Mouse (Mus musculus) CH12.LX (cell line): ENCODE results near the gene Ptgir. TPM values are rescaled to one million over a fixed set of nuclear protein-coding genes. Genes with fewer than 3 reads are reported as not detected.

ENCODE experiments used
- DNase-seq: peaks from one replicate; pipeline ENCODE4 v3.0.0-alpha.2; 2013; ENCODE audit errors: extremely low read depth
- H3K27ac ChIP-seq: 2 replicates; pipeline ENCODE4 v1.5.1; 2012; ENCODE audit warnings: low read depth, mild to moderate bottlenecking, control low read depth, moderate library complexity; ENCODE audit not compliant: insufficient read depth
- H3K27me3 ChIP-seq: replicated peaks from 2 replicates; pipeline ENCODE3; 2012; ENCODE audit warnings: inconsistent platforms
- H3K36me3 ChIP-seq, 2 experiments: replicated peaks in 1 of 2; 2 replicates each; pipeline versions ENCODE3 to v1.6.1; 2012; ENCODE audit warnings: inconsistent platforms in 1 of 2, low read length in 1 of 2, mild to moderate bottlenecking in 1 of 2, mixed read lengths in 1 of 2, moderate library complexity in 1 of 2; ENCODE audit not compliant: control insufficient read depth in 1 of 2, insufficient read depth in 1 of 2
- H3K4me1 ChIP-seq, 2 experiments: 2 replicates each; pipeline ENCODE4 v1.6.1; 2012; ENCODE audit warnings: inconsistent platforms in 1 of 2, moderate library complexity in 1 of 2; ENCODE audit not compliant: insufficient read depth in 2 of 2, control insufficient read depth in 1 of 2
- H3K4me2 ChIP-seq: 2 replicates; pipeline ENCODE4 v1.6.1; 2012; ENCODE audit warnings: low read depth, mild to moderate bottlenecking, control low read depth; ENCODE audit not compliant: poor library complexity, insufficient read depth, severe bottlenecking
- H3K4me3 ChIP-seq, 3 experiments: fragments of 150-350 bp in 1 of 3; sonication (generic) in 1 of 3; replicated peaks in 1 of 3; 2 replicates each; pipeline versions ENCODE3 to v1.5.1; 2011 to 2012; ENCODE audit warnings: low read depth in 2 of 3, low read length in 2 of 3, mild to moderate bottlenecking in 2 of 3, moderate library complexity in 2 of 3, control low read depth in 1 of 3, improper control_type of control experiment in 1 of 3, inconsistent platforms in 1 of 3, mixed read lengths in 1 of 3; ENCODE audit not compliant: poor library complexity in 1 of 3
- H3K79me2 ChIP-seq: replicated peaks from 2 replicates; pipeline ENCODE4 v1.6.1; 2012; ENCODE audit warnings: mild to moderate bottlenecking, moderate library complexity; ENCODE audit not compliant: control insufficient read depth, poor library complexity, insufficient read depth, severe bottlenecking; ENCODE audit errors: extremely low read depth
- H3K9ac ChIP-seq: 2 replicates; pipeline ENCODE4 v1.6.1; 2012; ENCODE audit warnings: low read depth, mild to moderate bottlenecking, control low read depth, moderate library complexity; ENCODE audit not compliant: insufficient read depth
- H3K9me3 ChIP-seq: replicated peaks from 2 replicates; pipeline ENCODE3; 2012; ENCODE audit warnings: low read length, inconsistent platforms, mixed read lengths
- BHLHE40 ChIP-seq: IDR thresholded peaks from 2 replicates; pipeline ENCODE4 v1.6.1; 2011; ENCODE audit warnings: mild to moderate bottlenecking, low read depth, low read length, improper control_type of control experiment
- CHD1 ChIP-seq: IDR thresholded peaks from 2 replicates; pipeline ENCODE4 v1.6.1; 2012; ENCODE audit warnings: low read depth, low read length, improper control_type of control experiment, inconsistent platforms
- CHD2 ChIP-seq: IDR thresholded peaks from 2 replicates; pipeline ENCODE4 v1.6.1; 2011; ENCODE audit warnings: low read length, improper control_type of control experiment
- CTCF ChIP-seq, 2 experiments: IDR thresholded peaks in 1 of 2; conservative IDR thresholded peaks in 1 of 2; 2 replicates each; pipeline ENCODE4 v1.5.1; 2011 to 2012; ENCODE audit warnings: low read depth in 2 of 2, low read length in 2 of 2, improper control_type of control experiment in 1 of 2, inconsistent platforms in 1 of 2, mild to moderate bottlenecking in 1 of 2, moderate library complexity in 1 of 2
- ELF1 ChIP-seq: IDR thresholded peaks from 2 replicates; pipeline ENCODE4 v1.6.1; 2014; ENCODE audit warnings: low read depth, mild to moderate bottlenecking, inconsistent platforms, low read length, improper control_type of control experiment
- EP300 ChIP-seq: IDR thresholded peaks from 2 replicates; pipeline ENCODE4 v1.6.1; 2011; ENCODE audit warnings: low read length, improper control_type of control experiment
- ETS1 ChIP-seq: conservative IDR thresholded peaks from 2 replicates; pipeline ENCODE4 v1.6.1; 2012; ENCODE audit warnings: low read depth, mild to moderate bottlenecking, inconsistent platforms, low read length, improper control_type of control experiment, moderate library complexity
- GABPA ChIP-seq: IDR thresholded peaks from 2 replicates; pipeline ENCODE4 v1.6.1; 2012; ENCODE audit warnings: low read depth, low read length, improper control_type of control experiment, inconsistent platforms; ENCODE audit not compliant: insufficient replicate concordance
- HCFC1 ChIP-seq: IDR thresholded peaks from 2 replicates; pipeline ENCODE4 v1.6.1; 2012; ENCODE audit warnings: low read depth, mild to moderate bottlenecking, inconsistent platforms, low read length, improper control_type of control experiment
- IRF4 ChIP-seq: IDR thresholded peaks from 2 replicates; pipeline ENCODE4 v1.6.1; 2014; ENCODE audit warnings: low read depth, mild to moderate bottlenecking, inconsistent platforms, low read length, improper control_type of control experiment
- JUND ChIP-seq: conservative IDR thresholded peaks from 2 replicates; pipeline ENCODE4 v1.6.1; 2011; ENCODE audit warnings: low read depth, low read length, improper control_type of control experiment
- KAT2A ChIP-seq: IDR thresholded peaks from 2 replicates; pipeline ENCODE4 v1.6.1; 2012; ENCODE audit warnings: low read length, improper control_type of control experiment, inconsistent platforms; ENCODE audit not compliant: insufficient replicate concordance
- MAFK ChIP-seq: IDR thresholded peaks from 2 replicates; pipeline ENCODE4 v1.6.1; 2011; ENCODE audit warnings: low read length, improper control_type of control experiment; ENCODE audit not compliant: insufficient replicate concordance
- MEF2A ChIP-seq: IDR thresholded peaks from 2 replicates; pipeline ENCODE4 v1.6.1; 2014; ENCODE audit warnings: low read depth, mild to moderate bottlenecking, inconsistent platforms, low read length, improper control_type of control experiment, borderline replicate concordance
- MXI1 ChIP-seq: IDR thresholded peaks from 2 replicates; pipeline ENCODE4 v1.6.1; 2011; ENCODE audit warnings: mild to moderate bottlenecking, low read depth, low read length, improper control_type of control experiment
- MYC ChIP-seq: IDR thresholded peaks from 2 replicates; pipeline ENCODE4 v1.6.1; 2011; ENCODE audit warnings: low read depth, mild to moderate bottlenecking, improper control_type of control experiment, low read length
- NRF1 ChIP-seq: IDR thresholded peaks from 2 replicates; pipeline ENCODE4 v1.6.1; 2014; ENCODE audit warnings: low read depth, mild to moderate bottlenecking, inconsistent platforms, low read length, improper control_type of control experiment, moderate library complexity
- PAX5 ChIP-seq: IDR thresholded peaks from 2 replicates; pipeline ENCODE4 v1.6.1; 2012; ENCODE audit warnings: low read length, inconsistent platforms, mixed read lengths
- POLR2AphosphoS2 ChIP-seq: IDR thresholded peaks from 2 replicates; pipeline ENCODE4 v1.6.1; 2011; ENCODE audit warnings: low read depth, low read length, improper control_type of control experiment
- RAD21 ChIP-seq: IDR thresholded peaks from 2 replicates; pipeline ENCODE4 v1.6.1; 2011; ENCODE audit warnings: low read depth, mild to moderate bottlenecking, low read length, improper control_type of control experiment, moderate library complexity
- RCOR1 ChIP-seq: conservative IDR thresholded peaks from 2 replicates; pipeline ENCODE4 v1.6.1; 2012; ENCODE audit warnings: low read depth, mild to moderate bottlenecking, inconsistent platforms, low read length, improper control_type of control experiment
- SIN3A ChIP-seq: IDR thresholded peaks from 2 replicates; pipeline ENCODE4 v1.6.1; 2012; ENCODE audit warnings: low read length, improper control_type of control experiment, inconsistent platforms
- SMC3 ChIP-seq: IDR thresholded peaks from 2 replicates; pipeline ENCODE4 v1.6.1; 2011; ENCODE audit warnings: low read depth, low read length, improper control_type of control experiment
- TCF12 ChIP-seq: IDR thresholded peaks from 2 replicates; pipeline ENCODE4 v1.6.1; 2014; ENCODE audit warnings: low read depth, mild to moderate bottlenecking, inconsistent platforms, low read length, improper control_type of control experiment
- UBTF ChIP-seq: IDR thresholded peaks from 2 replicates; pipeline ENCODE4 v1.6.1; 2012; ENCODE audit warnings: low read depth, mild to moderate bottlenecking, inconsistent platforms, low read length, improper control_type of control experiment, moderate library complexity
- ZC3H11A ChIP-seq: IDR thresholded peaks from 2 replicates; pipeline ENCODE4 v1.6.1; 2012; ENCODE audit warnings: low read depth, mild to moderate bottlenecking, inconsistent platforms, low read length, improper control_type of control experiment
- ZKSCAN1 ChIP-seq: IDR thresholded peaks from 2 replicates; pipeline ENCODE4 v1.6.1; 2012; ENCODE audit warnings: low read depth, inconsistent platforms, low read length, improper control_type of control experiment, borderline replicate concordance
- ZMIZ1 ChIP-seq: IDR thresholded peaks from 2 replicates; pipeline ENCODE4 v1.6.1; 2012; ENCODE audit warnings: low read depth, mild to moderate bottlenecking, inconsistent platforms, low read length, improper control_type of control experiment
- ZNF384 ChIP-seq: IDR thresholded peaks from 2 replicates; pipeline ENCODE4 v1.6.1; 2012; ENCODE audit warnings: low read depth, low read length, improper control_type of control experiment, inconsistent platforms
- dilution Hi-C: fragments of 300-500 bp; cut with MboI; formaldehyde crosslinking; loops from 2 replicates; pipeline ENCODE4 v1.14.3; 2020; ENCODE audit warnings: low sequenced_read_pairs; ENCODE audit not compliant: extremely low pct_unique_long_range_greater_than_20kb, extremely low pct_ligation_motif_present
- in situ Hi-C: fragments of 300-500 bp; cut with MboI; formaldehyde crosslinking; loops from 3 replicates; pipeline ENCODE4 v1.14.3; 2019; ENCODE audit warnings: low sequenced_read_pairs, low pct_ligation_motif_present, low pct_unique_long_range_greater_than_20kb, mixed read lengths
- polyA plus RNA-seq: library from polyadenylated mRNA; unstranded; fragments of >175 nt; gene quantifications from 2 replicates; pipeline ENCODE4 v1.2.1, GENCODE M21; 2012; ENCODE audit warnings: low read depth; ENCODE audit not compliant: insufficient read length
- total RNA-seq, 2 experiments: library from RNA; depleted of rRNA; stranded (reverse); fragments of 300-350 nt in 1 of 2; fragments of >200 nt in 1 of 2; gene quantifications; 2 replicates each; pipeline ENCODE4 v1.2.3; 2012 to 2014

Ptgir gene
- total and polyA plus RNA-seq, 3 experiments = 3.8 to 31.1 (median 7.0) TPM

- Histone ChIP-seq H3K9ac (no peak overlapping the region), H3K36me3 (no peaks in the 10 kb centered on the region), H3K79me2 (no peaks in the 10 kb centered on the region), H3K4me1 (peaks cover 5 to 17% of the 10 kb centered on the region in 2 experiments; a peak in 3 of 4 replicates), H3K4me2 (no peak overlapping the region), H3K4me3 (no peak overlapping the region), H3K27me3 (no peaks in the 10 kb centered on the region), H3K9me3 (no peaks in the 10 kb centered on the region), H3K27ac (no peak overlapping the region)
- in situ Hi-C loops (no loop called here), dilution Hi-C loops (no loop called here)
- TF ChIP-seq EP300 (no peak), GABPA (no peak), ZC3H11A (peak; percentile 36; the same call in 1 of the 2 replicates), BHLHE40 (no peak), MEF2A (no peak), ZNF384 (no peak), NRF1 (no peak; the same call in 1 of the 2 replicates), RAD21 (peak; percentile 85), IRF4 (no peak; the same call in 1 of the 2 replicates), CTCF (conservative IDR thresholded peaks at IDR 0.05 in 1 of 2, IDR thresholded peaks at IDR 0.05 in 1 of 2; ENCODE audit: low read depth in 2 of 2, low read length in 2 of 2) (peak; percentile 83 to 96), PAX5 (no peak), CHD1 (no peak), ELF1 (peak; percentile 8; the same call in 1 of the 2 replicates), HCFC1 (no peak), RCOR1 (no peak), TCF12 (no peak), ETS1 (no peak), KAT2A (no peak), ZKSCAN1 (no peak), SMC3 (peak; percentile 90), MXI1 (no peak), ZMIZ1 (no peak), CHD2 (no peak), JUND (no peak), MAFK (no peak), POLR2AphosphoS2 (no peak), MYC (no peak), SIN3A (no peak), UBTF (no peak)
- DNase-seq = peak; percentile 93
Measured at GRCm38 (mm10) chr7:16931968-16932627, 25.8 kb downstream of the Ptgir start.
